9 mouse cellular contexts compared by ENCODE assay signal in the genomic region with DNA sequence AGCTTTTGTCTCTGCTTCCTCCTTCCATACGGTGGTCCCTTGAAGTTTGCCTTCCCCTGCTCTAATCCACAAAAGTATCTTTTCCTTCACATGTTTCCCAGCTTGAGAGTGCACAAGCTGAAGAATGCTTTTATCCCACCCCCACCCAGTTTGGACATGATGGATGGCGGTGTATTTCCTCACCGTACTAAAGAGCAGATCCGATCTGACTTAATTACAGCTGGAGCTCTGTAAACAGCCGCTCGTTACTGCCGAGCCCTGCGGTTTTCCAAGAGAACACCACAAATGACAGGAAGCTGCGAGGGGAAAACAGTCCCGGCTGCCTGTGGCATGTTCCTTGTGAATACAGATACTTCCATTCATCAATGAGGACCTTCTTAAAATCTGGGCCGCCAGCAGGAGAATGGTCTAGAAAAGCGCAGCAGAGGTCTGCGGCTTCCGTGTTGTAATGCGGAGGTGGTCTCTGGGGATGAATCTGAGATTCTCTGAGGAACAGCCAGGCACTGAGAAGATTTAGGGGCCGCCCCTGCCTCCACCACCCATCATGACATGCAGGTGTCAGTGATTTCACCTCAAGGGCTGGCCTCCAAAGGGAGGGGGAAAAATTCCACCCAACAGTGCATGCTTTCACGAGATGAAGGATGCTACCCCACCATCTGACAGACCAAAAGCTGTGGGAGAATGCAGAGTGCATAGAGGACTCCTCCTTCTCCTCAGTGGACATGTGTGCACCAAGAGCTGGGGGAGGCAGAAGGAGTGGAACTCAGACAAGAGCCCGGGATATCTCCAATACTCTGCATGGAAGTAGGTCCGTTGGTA.
A peak's percentile ranks its signal among the peaks of the same experiment; 100 is the strongest.
DNase-seq lines count a peak whose midpoint lies in the region; ATAC-seq and TF ChIP-seq lines count a peak whose summit lies in the region.
"Had no signal": no experiment of that assay in that cellular context is flagged by ENCODE, and none has a peak within 500 bp of the region (broad histone marks: within the 10 kb centered on the region; RNA-seq: fewer than 3 reads in every experiment).

No protein-coding gene starts in this region.

- H3K4me2 ChIP-seq in hindbrain, embryonic 13.5 days: peak overlapping the region; percentile 48
- H3K4me2 ChIP-seq in limb, embryonic 14.5 days (replicated peaks; ENCODE audit: low read depth, low read length, severe bottlenecking): peak overlapping the region; percentile 53

- no peak for ATAC-seq in megakaryocyte, adult 5-6 weeks (ENCODE audit: poor library complexity, severe bottlenecking)
- ATAC-seq in hindbrain, embryonic 13.5 days (ENCODE audit: low FRiP score): peak; percentile 58; the same call in 1 of the 2 replicates
- ATAC-seq in limb, embryonic 14.5 days (ENCODE audit: low FRiP score, low read depth): no peak

- TF ChIP-seq POLR2A in limb, embryonic 14.5 days (IDR thresholded peaks at IDR 0.05; ENCODE audit: borderline replicate concordance, extremely low read depth, insufficient read depth, insufficient read length): no peak

- DNase-seq in embryo, embryonic 9.5 days (ENCODE audit: extremely low spot score): peak; percentile 38
- DNase-seq in limb, embryonic 14.5 days (ENCODE audit: low spot score): peak; percentile 51
- peak; percentile 49 for DNase-seq in retina, postnatal 1 day
- no peak for DNase-seq in gastrocnemius, adult 8-10 months (ENCODE audit: low spot score in 2 of 2)
- no peak for DNase-seq in layer of hippocampus, adult 18-20 months (ENCODE audit: low spot score in 2 of 2)

- H3K36me3 ChIP-seq in megakaryocyte, embryonic 14.5 days (replicated peaks; ENCODE audit: low read length): no peaks in the 10 kb centered on the region
- H3K36me3 ChIP-seq in hindbrain, embryonic 13.5 days: no peaks in the 10 kb centered on the region
- H3K36me3 ChIP-seq in limb, embryonic 14.5 days (ENCODE audit: control insufficient read depth, insufficient read depth, low read length): no peaks in the 10 kb centered on the region

- H3K4me1 ChIP-seq in megakaryocyte, embryonic 14.5 days: peaks cover 11% of the 10 kb centered on the region
- H3K4me1 ChIP-seq in hindbrain, embryonic 13.5 days (replicated peaks): peaks cover 25% of the 10 kb centered on the region
- H3K4me1 ChIP-seq in limb, embryonic 14.5 days (ENCODE audit: control insufficient read depth, insufficient read depth, low read length): peaks cover 14% of the 10 kb centered on the region

- peaks cover 5% of the 10 kb centered on the region for H3K9me3 ChIP-seq in megakaryocyte, embryonic 14.5 days
- no peaks in the 10 kb centered on the region for H3K9me3 ChIP-seq in hindbrain, embryonic 13.5 days
- H3K9me3 ChIP-seq in limb, embryonic 14.5 days (ENCODE audit: control insufficient read depth, low read length): no peaks in the 10 kb centered on the region

- no peak overlapping the region for H3K27ac ChIP-seq in hindbrain, embryonic 13.5 days
- no peak overlapping the region for H3K27ac ChIP-seq in limb, embryonic 14.5 days (replicated peaks; ENCODE audit: low read depth, low read length)
- H3K27ac ChIP-seq: left cerebral cortex, adult 2 months had no signal

- H3K4me3 ChIP-seq in megakaryocyte, embryonic 14.5 days (replicated peaks): peak overlapping the region; percentile 53
- peak overlapping the region; percentile 19 for H3K4me3 ChIP-seq in hindbrain, embryonic 13.5 days
- H3K4me3 ChIP-seq in limb, embryonic 14.5 days (replicated peaks; ENCODE audit: low read length): peak overlapping the region; percentile 24
- H3K4me3 ChIP-seq: left cerebral cortex, adult 2 months had no signal

- 31% methylated on average over 19 of the region's 19 CpGs for WGBS in hindbrain, embryonic 13.5 days
- 8% methylated on average over 19 of the region's 19 CpGs for WGBS in limb, embryonic 14.5 days

- no peak overlapping the region for H3K9ac ChIP-seq in hindbrain, embryonic 13.5 days
- H3K9ac ChIP-seq in limb, embryonic 14.5 days (ENCODE audit: low read depth, low read length, severe bottlenecking): 0 out of 2 replicates have a peak overlapping the region, but pooled peaks have one; percentile 21

- H3K27me3 ChIP-seq in megakaryocyte, embryonic 14.5 days (replicated peaks): peaks cover 16% of the 10 kb centered on the region
- no peaks in the 10 kb centered on the region for H3K27me3 ChIP-seq in hindbrain, embryonic 13.5 days
- H3K27me3 ChIP-seq in limb, embryonic 14.5 days (ENCODE audit: control insufficient read depth, insufficient read depth, low read length): peaks cover 5% of the 10 kb centered on the region; the same call in 1 of the 2 replicates

Comparison
In these comparisons a context has a peak if more than half of its experiments do, and no peak if none do; other contexts are left out.
1. DNase-seq: peak in embryo, embryonic 9.5 days (single experiment), limb, embryonic 14.5 days (single experiment) and retina, postnatal 1 day (single experiment); none in gastrocnemius, adult 8-10 months (0 of 2) and layer of hippocampus, adult 18-20 months (0 of 2).
2. Peak in every context shown above with its lines, with median percentiles within 50 percentile points of each other: H3K4me3 ChIP-seq.